Mouse (Mus musculus): ENCODE measurements around the gene Hemk1. TPM values are rescaled to one million over a fixed set of nuclear protein-coding genes. Genes with fewer than 3 reads are reported as not detected.

Hemk1 gene
- polyA plus RNA-seq, 1 experiment from 2014 or later, result 6.2 TPM

- DNase-seq (ENCODE audit: low spot score), result no peak
Observed at GRCm38 (mm10) chr9:107343146-107343943, 5.2 kb upstream of the Hemk1 start.

GRCm38 (mm10) chr9:107342201-107342709, 4.1 kb upstream of the Hemk1 start:
- no peak for DNase-seq (ENCODE audit: low spot score)

GRCm38 (mm10) chr9:107340911-107341645, 2.9 kb upstream of the Hemk1 start:
- DNase-seq (ENCODE audit: low spot score), result no peak

- peak; percentile 86 for DNase-seq (ENCODE audit: low spot score)
Observed at GRCm38 (mm10) chr9:107340267-107340859, 2.2 kb upstream of the Hemk1 start, which contains the start of gene 6430571L13Rik. 6430571L13Rik (plus strand) TSS chr9:107340602.

- DNase-seq (ENCODE audit: low spot score), result no peak
Observed at GRCm38 (mm10) chr9:107336386-107336785, 1.8 kb downstream of the Hemk1 start.

GRCm38 (mm10) chr9:107335909-107336308, 2.2 kb downstream of the Hemk1 start:
- peak; percentile 77 for DNase-seq (ENCODE audit: low spot score)

GRCm38 (mm10) chr9:107335046-107335445, 3.1 kb downstream of the Hemk1 start:
- no peak for DNase-seq (ENCODE audit: low spot score)

- peak; percentile 54 for DNase-seq (ENCODE audit: low spot score)
Observed at GRCm38 (mm10) chr9:107334356-107334755, 3.8 kb downstream of the Hemk1 start.

GRCm38 (mm10) chr9:107333686-107334085, 4.5 kb downstream of the Hemk1 start:
- DNase-seq (ENCODE audit: low spot score), result peak; percentile 32

GRCm38 (mm10) chr9:107330791-107331190, 7.4 kb downstream of the Hemk1 start:
- no peak for DNase-seq (ENCODE audit: low spot score)

GRCm38 (mm10) chr9:107327879-107328620, 10.1 kb downstream of the Hemk1 start:
- no peak for DNase-seq (ENCODE audit: low spot score)

- DNase-seq (ENCODE audit: low spot score), result no peak
Observed at GRCm38 (mm10) chr9:107325904-107326303, 12.2 kb downstream of the Hemk1 start.

- DNase-seq (ENCODE audit: low spot score), result no peak
Observed at GRCm38 (mm10) chr9:107324799-107325561, 13.2 kb downstream of the Hemk1 start.

- peak; percentile 39 for DNase-seq (ENCODE audit: low spot score)
Observed at GRCm38 (mm10) chr9:107323558-107323957, 14.6 kb downstream of the Hemk1 start.

GRCm38 (mm10) chr9:107322461-107323050, 15.6 kb downstream of the Hemk1 start:
- DNase-seq (ENCODE audit: low spot score), result no peak

- no peak for DNase-seq (ENCODE audit: low spot score)
Observed at GRCm38 (mm10) chr9:107315791-107316190, 22.4 kb downstream of the Hemk1 start.

- DNase-seq (ENCODE audit: low spot score), result no peak
Observed at GRCm38 (mm10) chr9:107313926-107314325, 24.2 kb downstream of the Hemk1 start.

GRCm38 (mm10) chr9:107312811-107313584, 25.2 kb downstream of the Hemk1 start:
- peak; percentile 79 for DNase-seq (ENCODE audit: low spot score)

GRCm38 (mm10) chr9:107309600-107309999, 28.6 kb downstream of the Hemk1 start:
- no peak for DNase-seq (ENCODE audit: low spot score)

Measured in thymus, postnatal 0 days (tissue).